Mouse (Mus musculus): ENCODE measurements around the gene Chrna9. TPM values are rescaled to one million over a fixed set of nuclear protein-coding genes. Genes with fewer than 3 reads are reported as not detected.
A peak's percentile ranks its signal among the peaks of the same experiment; 100 is the strongest.

Gene Chrna9
- not detected in 2 replicates for polyA plus RNA-seq (2015; fragmentation: Nextera tagmentation; extraction: Ambion mirVana)

DNA sequence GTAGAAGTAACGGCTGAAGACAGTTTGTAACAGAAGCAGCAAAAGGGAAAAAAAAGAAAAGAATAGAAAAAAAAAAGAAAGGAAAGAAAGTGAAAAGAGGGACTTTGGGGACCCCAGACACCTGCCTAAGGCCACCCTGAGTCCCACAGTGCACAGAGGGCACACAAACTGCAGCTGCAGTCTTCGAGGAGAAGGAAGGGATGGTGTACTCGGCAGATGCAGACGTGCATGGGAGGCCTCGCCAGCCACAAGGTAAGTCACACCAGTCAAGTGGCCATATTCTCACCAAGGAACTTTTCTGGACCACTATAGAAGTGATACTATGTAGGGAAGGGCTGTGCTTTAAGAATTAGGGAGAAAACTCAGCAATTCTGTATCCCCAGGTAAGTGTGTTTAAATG, at the start of gene Chrna9:
TSS of gene Chrna9 (plus strand) at position 139 of the 400 bp plus-strand sequence.
- no peak within 1 kb of the TSS for H3K9ac ChIP-seq
- H3K4me3 ChIP-seq: no peak within 1 kb of the TSS
- no peak within 1 kb of the TSS for H3K27ac ChIP-seq
- no peaks in the 10 kb centered on the region for H3K4me1 ChIP-seq
- no peak within 1 kb of the TSS for H3K4me2 ChIP-seq
- no peaks in the 10 kb centered on the region for H3K27me3 ChIP-seq
- no peaks in the 10 kb centered on the region for H3K9me3 ChIP-seq (replicated peaks)
- WGBS: 87% methylated on average over 5 of the region's 5 CpGs
- no peak for ATAC-seq
- H3K36me3 ChIP-seq (ENCODE audit: poor library complexity, severe bottlenecking): no peaks in the 10 kb centered on the region

GRCm38 (mm10) chr5:65885699-65886443, 48.9 kb upstream of the Chrna9 start:
- H3K4me1 ChIP-seq: no peaks in the 10 kb centered on the region
- 42% methylated on average over 15 of the region's 15 CpGs for WGBS
- no peaks in the 10 kb centered on the region for H3K36me3 ChIP-seq (ENCODE audit: poor library complexity, severe bottlenecking)
- no peak overlapping the region for H3K27ac ChIP-seq
- no peaks in the 10 kb centered on the region for H3K9me3 ChIP-seq (replicated peaks)
- no peak for ATAC-seq
- H3K4me2 ChIP-seq: no peak overlapping the region
- H3K9ac ChIP-seq: no peak overlapping the region
- H3K27me3 ChIP-seq: no peaks in the 10 kb centered on the region
- H3K4me3 ChIP-seq: no peak overlapping the region

DNA sequence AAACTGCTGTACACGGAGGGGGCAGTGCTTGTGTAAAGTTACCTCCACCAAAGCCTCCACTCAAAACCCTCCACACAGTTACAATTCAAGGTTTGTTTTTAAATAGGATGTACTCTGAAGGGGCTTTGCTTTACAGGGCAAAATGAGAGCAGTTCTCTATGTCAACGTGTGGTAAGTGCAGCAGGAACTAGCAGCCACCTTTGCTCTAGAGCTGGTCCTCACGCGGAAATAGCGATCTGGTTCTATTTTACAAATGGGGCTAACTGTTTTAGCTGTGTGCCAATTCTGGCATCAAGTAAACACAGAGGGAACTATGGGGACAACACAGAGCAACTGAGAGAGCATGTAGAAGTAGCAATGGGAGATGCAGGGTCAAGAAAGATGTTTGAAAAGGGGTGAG, 46.6 kb upstream of the Chrna9 start:
- Histone ChIP-seq H3K4me1 (peaks cover 6% of the 10 kb centered on the region; the same call in 1 of the 2 replicates), H3K27me3 (no peaks in the 10 kb centered on the region), H3K4me3 (no peak overlapping the region), H3K27ac (no peak overlapping the region), H3K9me3 (replicated peaks) (no peaks in the 10 kb centered on the region), H3K9ac (no peak overlapping the region), H3K4me2 (no peak overlapping the region), H3K36me3 (ENCODE audit: poor library complexity, severe bottlenecking) (no peaks in the 10 kb centered on the region)
- 92% methylated on average over 5 of the region's 5 CpGs for WGBS
- ATAC-seq: no peak

- H3K4me2 ChIP-seq: no peak overlapping the region
- WGBS: 77% methylated on average over 5 of the region's 5 CpGs
- no peaks in the 10 kb centered on the region for H3K9me3 ChIP-seq (replicated peaks)
Measured at GRCm38 (mm10) chr5:65888998-65889397, 45.7 kb upstream of the Chrna9 start.

DNA sequence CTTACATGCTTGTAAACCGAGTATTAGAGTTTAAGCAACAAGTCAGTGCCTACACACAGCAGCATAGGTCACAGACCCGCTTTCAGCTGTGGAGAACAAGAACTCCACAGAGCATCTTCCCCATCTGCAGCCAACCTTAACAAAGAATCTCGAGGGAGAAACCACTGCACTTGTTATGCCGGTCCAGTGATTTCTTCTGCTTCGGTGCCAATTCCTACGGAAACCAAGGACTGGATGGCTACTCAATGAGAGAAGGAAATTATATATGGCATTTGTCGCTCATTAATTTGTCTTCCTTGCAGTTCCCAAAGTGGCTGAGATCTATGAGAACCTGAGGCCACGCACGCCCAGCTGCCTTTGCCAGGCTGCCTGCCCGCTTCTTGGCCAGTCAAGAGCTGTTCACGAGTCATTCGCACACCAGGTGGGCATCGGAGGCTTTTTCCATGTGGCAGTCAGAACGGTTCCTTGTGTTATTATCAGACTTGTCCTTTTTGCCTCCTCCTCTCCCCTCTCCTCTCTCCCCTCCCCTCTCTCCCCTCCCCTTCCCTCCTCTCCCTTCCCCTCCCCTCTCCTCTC, 43.4 kb upstream of the Chrna9 start:
- H3K27ac ChIP-seq: 0 out of 2 replicates have a peak overlapping the region, but pooled peaks have one; percentile 21
- no peak overlapping the region for H3K9ac ChIP-seq
- H3K9me3 ChIP-seq (replicated peaks): no peaks in the 10 kb centered on the region
- H3K4me3 ChIP-seq: no peak overlapping the region
- H3K4me2 ChIP-seq: no peak overlapping the region
- H3K27me3 ChIP-seq: no peaks in the 10 kb centered on the region
- peak; percentile 33; the same call in 1 of the 2 replicates for ATAC-seq
- no peaks in the 10 kb centered on the region for H3K36me3 ChIP-seq (ENCODE audit: poor library complexity, severe bottlenecking)
- peaks cover 6% of the 10 kb centered on the region; the same call in 1 of the 2 replicates for H3K4me1 ChIP-seq
- WGBS: 55% methylated on average over 14 of the region's 14 CpGs

More at GRCm38 (mm10) chr5:65888998-65889397, 45.7 kb upstream of the Chrna9 start:
- Histone ChIP-seq H3K36me3 (ENCODE audit: poor library complexity, severe bottlenecking) (no peaks in the 10 kb centered on the region), H3K27ac (no peak overlapping the region), H3K4me3 (no peak overlapping the region), H3K9ac (no peak overlapping the region), H3K27me3 (no peaks in the 10 kb centered on the region), H3K4me1 (peaks cover 6% of the 10 kb centered on the region; the same call in 1 of the 2 replicates)
- no peak for ATAC-seq

GRCm38 (mm10) chr5:65895121-65895692, 39.5 kb upstream of the Chrna9 start:
- no peak overlapping the region for H3K9ac ChIP-seq
- no peaks in the 10 kb centered on the region for H3K27me3 ChIP-seq
- no peak overlapping the region for H3K4me3 ChIP-seq
- H3K36me3 ChIP-seq (ENCODE audit: poor library complexity, severe bottlenecking): no peaks in the 10 kb centered on the region
- H3K4me1 ChIP-seq: peaks cover 6% of the 10 kb centered on the region; the same call in 1 of the 2 replicates
- H3K9me3 ChIP-seq (replicated peaks): no peaks in the 10 kb centered on the region
- 86% methylated on average over 6 of the region's 6 CpGs for whole genome bisulfite sequencing
- no peak for ATAC-seq
- no peak overlapping the region for H3K4me2 ChIP-seq
- H3K27ac ChIP-seq: no peak overlapping the region

- Histone ChIP-seq H3K4me1 (peaks cover 8% of the 10 kb centered on the region; the same call in 1 of the 2 replicates), H3K4me3 (no peak overlapping the region), H3K9ac (no peak overlapping the region), H3K27ac (no peak overlapping the region), H3K9me3 (replicated peaks) (no peaks in the 10 kb centered on the region), H3K36me3 (ENCODE audit: poor library complexity, severe bottlenecking) (no peaks in the 10 kb centered on the region), H3K4me2 (no peak overlapping the region), H3K27me3 (no peaks in the 10 kb centered on the region)
- WGBS: 75% methylated on average over 7 of the region's 7 CpGs
- ATAC-seq: no peak
Measured at GRCm38 (mm10) chr5:65895764-65896163, 39.0 kb upstream of the Chrna9 start.

- H3K27ac ChIP-seq: no peak overlapping the region
- H3K4me3 ChIP-seq: no peak overlapping the region
- no peak overlapping the region for H3K9ac ChIP-seq
- no peaks in the 10 kb centered on the region for H3K27me3 ChIP-seq
- no peaks in the 10 kb centered on the region for H3K9me3 ChIP-seq (replicated peaks)
- no peaks in the 10 kb centered on the region for H3K36me3 ChIP-seq (ENCODE audit: poor library complexity, severe bottlenecking)
- ATAC-seq: no peak
- 95% methylated on average over 2 of the region's 2 CpGs for whole genome bisulfite sequencing
- H3K4me1 ChIP-seq: peaks cover 5% of the 10 kb centered on the region; the same call in 1 of the 2 replicates
- no peak overlapping the region for H3K4me2 ChIP-seq
Measured at GRCm38 (mm10) chr5:65897731-65898130, 37.0 kb upstream of the Chrna9 start.

DNA sequence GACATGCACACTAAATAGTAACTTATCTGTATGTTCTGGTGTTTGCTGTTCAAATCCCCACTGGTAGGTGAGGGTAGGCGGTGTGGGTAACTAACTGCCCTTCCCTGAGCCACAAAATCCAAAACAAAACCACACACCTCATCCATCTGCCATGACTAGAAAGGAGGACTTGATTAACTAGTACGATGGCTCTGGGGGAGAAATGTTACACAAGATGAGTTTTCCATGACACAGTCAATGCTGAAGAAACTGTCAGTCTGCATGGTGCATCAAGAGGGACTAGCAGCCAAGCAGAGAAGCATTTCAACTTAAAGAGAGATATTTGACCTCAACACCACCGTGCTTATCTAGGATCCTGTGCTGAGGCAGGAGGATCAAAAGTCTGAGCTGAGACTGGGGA, 36.0 kb upstream of the Chrna9 start:
- WGBS: 85% methylated on average over 3 of the region's 3 CpGs

DNA sequence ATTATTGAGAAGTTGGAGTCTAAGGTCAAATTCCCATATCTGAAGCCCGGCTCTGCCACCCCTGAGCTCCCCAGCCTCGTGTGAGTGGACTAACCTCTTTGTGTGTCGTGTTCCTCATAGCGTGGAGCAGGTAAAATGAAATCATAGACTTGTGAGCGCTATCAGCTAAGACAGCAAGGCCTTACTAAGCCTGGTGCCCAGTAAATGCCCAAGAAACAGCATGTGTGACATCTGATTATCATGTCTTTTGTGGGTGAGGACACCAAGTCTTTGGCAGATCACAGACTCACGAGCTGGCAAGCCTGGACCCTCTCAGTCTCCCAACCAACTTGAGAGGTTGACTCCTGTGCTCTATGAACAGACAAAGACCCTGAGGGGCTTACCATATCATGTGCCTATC, 34.6 kb upstream of the Chrna9 start:
- no peak for ATAC-seq
- H3K4me3 ChIP-seq: no peak overlapping the region
- H3K36me3 ChIP-seq (ENCODE audit: poor library complexity, severe bottlenecking): no peaks in the 10 kb centered on the region
- H3K27ac ChIP-seq: no peak overlapping the region
- H3K27me3 ChIP-seq: no peaks in the 10 kb centered on the region
- H3K4me2 ChIP-seq: no peak overlapping the region
- H3K9ac ChIP-seq: no peak overlapping the region
- H3K4me1 ChIP-seq: peaks cover 5% of the 10 kb centered on the region; the same call in 1 of the 2 replicates
- WGBS: 88% methylated on average over 6 of the region's 6 CpGs
- H3K9me3 ChIP-seq (replicated peaks): peaks cover 19% of the 10 kb centered on the region; the same call in 1 of the 2 replicates

More for the DNA sequence above, 36.0 kb upstream of the Chrna9 start:
- Histone ChIP-seq H3K9ac (no peak overlapping the region), H3K4me3 (no peak overlapping the region), H3K27me3 (no peaks in the 10 kb centered on the region), H3K4me1 (peaks cover 5% of the 10 kb centered on the region; the same call in 1 of the 2 replicates), H3K9me3 (replicated peaks) (peaks cover 6% of the 10 kb centered on the region; the same call in 1 of the 2 replicates), H3K27ac (no peak overlapping the region), H3K36me3 (ENCODE audit: poor library complexity, severe bottlenecking) (no peaks in the 10 kb centered on the region), H3K4me2 (no peak overlapping the region)
- no peak for ATAC-seq

DNA sequence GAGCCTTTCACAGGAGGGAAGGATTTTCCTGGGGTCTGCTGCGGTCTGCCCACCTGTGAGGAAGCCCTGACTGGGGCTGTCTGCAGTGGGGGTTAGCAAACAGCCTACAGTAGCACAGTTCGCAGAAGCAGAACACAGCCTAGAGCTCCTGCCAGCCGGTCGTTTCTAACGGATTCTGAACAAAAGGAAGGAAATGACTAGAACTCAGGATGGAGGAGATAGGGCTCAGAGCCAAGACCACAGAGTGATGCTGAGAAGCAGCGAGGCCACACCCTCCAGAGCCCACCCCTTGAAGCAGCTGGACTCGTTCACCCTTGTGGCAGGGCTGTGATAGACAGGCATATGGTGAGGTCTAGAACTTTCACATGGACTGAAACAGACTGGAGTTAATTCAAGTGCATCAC, 33.9 kb upstream of the Chrna9 start:
- Histone ChIP-seq H3K27me3 (no peaks in the 10 kb centered on the region), H3K4me1 (peaks cover 5% of the 10 kb centered on the region; the same call in 1 of the 2 replicates), H3K9me3 (replicated peaks) (peaks cover 19% of the 10 kb centered on the region; the same call in 1 of the 2 replicates), H3K4me2 (no peak overlapping the region), H3K36me3 (ENCODE audit: poor library complexity, severe bottlenecking) (no peaks in the 10 kb centered on the region), H3K9ac (no peak overlapping the region), H3K4me3 (no peak overlapping the region), H3K27ac (peak overlapping the region; percentile 59)
- WGBS: 45% methylated on average over 7 of the region's 7 CpGs
- ATAC-seq: peak; percentile 90

DNA sequence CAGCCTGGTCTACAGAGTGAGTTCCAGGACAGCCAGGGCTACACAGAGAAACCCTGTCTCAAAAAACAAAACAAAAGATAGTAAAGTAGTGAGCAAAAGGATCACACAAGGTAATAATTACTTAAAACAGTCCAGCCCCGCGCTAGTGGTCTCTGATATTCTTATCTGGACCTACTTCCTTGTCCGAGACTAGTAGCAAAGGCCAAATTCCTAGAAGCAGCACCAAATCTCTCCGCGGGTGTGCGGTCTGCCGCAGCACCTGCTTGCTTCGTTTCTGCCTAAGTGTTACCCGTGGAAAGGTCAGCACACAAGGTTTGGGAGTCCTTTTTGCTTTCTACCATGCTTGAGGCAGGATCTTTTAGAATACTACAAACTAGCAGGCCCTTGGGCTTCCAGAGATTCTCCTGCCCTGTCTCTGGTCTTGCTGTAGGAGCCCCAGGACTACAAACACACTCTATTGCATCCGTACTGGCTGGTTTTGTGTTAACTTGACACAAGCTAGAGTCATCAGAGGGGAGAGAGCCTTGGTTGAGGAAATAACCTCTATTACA, 32.8 kb upstream of the Chrna9 start:
- H3K4me2 ChIP-seq: no peak overlapping the region
- ATAC-seq: no peak
- no peaks in the 10 kb centered on the region for H3K36me3 ChIP-seq (ENCODE audit: poor library complexity, severe bottlenecking)
- H3K9ac ChIP-seq: no peak overlapping the region
- H3K4me1 ChIP-seq: peaks cover 5% of the 10 kb centered on the region; the same call in 1 of the 2 replicates
- H3K27ac ChIP-seq: no peak overlapping the region
- WGBS: 96% methylated on average over 10 of the region's 10 CpGs
- H3K27me3 ChIP-seq: no peaks in the 10 kb centered on the region
- no peak overlapping the region for H3K4me3 ChIP-seq
- H3K9me3 ChIP-seq (replicated peaks): peaks cover 19% of the 10 kb centered on the region; the same call in 1 of the 2 replicates

All from forebrain, embryonic 13.5 days (tissue).